Mouse (Mus musculus) olfactory bulb, adult 2 months (tissue): Measurements from ENCODE around the gene Wfdc11. TPM values are rescaled to one million over a fixed set of nuclear protein-coding genes. Genes with fewer than 3 reads are reported as not detected.

ENCODE experiments used
- H3K27ac ChIP-seq: fragments of 200-500 bp; 2 replicates; pipeline ENCODE4 v1.5.1; 2012; ENCODE audit warnings: low read depth, low read length; ENCODE audit not compliant: insufficient read depth
- H3K4me1 ChIP-seq: fragments of 200-500 bp; 2 replicates; pipeline ENCODE4 v1.6.1; 2012; ENCODE audit warnings: low read length; ENCODE audit not compliant: control insufficient read depth, insufficient read depth
- H3K4me3 ChIP-seq: fragments of 200-500 bp; 2 replicates; pipeline ENCODE4 v1.5.1; 2012; ENCODE audit warnings: mild to moderate bottlenecking, low read depth, low read length, moderate library complexity; ENCODE audit not compliant: insufficient read depth
- CTCF ChIP-seq: fragments of 200-500 bp; IDR thresholded peaks from 2 replicates; pipeline ENCODE4 v1.5.1; 2012; ENCODE audit warnings: low read depth, mild to moderate bottlenecking, low read length, moderate library complexity; ENCODE audit not compliant: insufficient read depth
- POLR2A ChIP-seq: fragments of 200-500 bp; IDR thresholded peaks from 2 replicates; pipeline ENCODE4 v1.6.1; 2012; ENCODE audit warnings: mild to moderate bottlenecking, low read depth, low read length, moderate library complexity; ENCODE audit not compliant: insufficient read depth
- WGBS: fragments of 180-500 bp; shearing (Covaris S2); methylation state at CpG from one replicate; pipeline ENCODE4 v1.1.7; 2018; 5-methylcytosine and 5-hydroxymethylcytosine counted together
- polyA plus RNA-seq: library from polyadenylated mRNA; stranded (reverse); fragments of >200 nt; gene quantifications from 2 replicates; pipeline ENCODE4 v1.2.4, GENCODE M21; 2012; ENCODE audit warnings: low replicate concordance; ENCODE audit not compliant: missing spikeins, insufficient read depth, insufficient read length

Wfdc11 gene
- polyA plus RNA-seq, 1 experiment, result not detected

DNA sequence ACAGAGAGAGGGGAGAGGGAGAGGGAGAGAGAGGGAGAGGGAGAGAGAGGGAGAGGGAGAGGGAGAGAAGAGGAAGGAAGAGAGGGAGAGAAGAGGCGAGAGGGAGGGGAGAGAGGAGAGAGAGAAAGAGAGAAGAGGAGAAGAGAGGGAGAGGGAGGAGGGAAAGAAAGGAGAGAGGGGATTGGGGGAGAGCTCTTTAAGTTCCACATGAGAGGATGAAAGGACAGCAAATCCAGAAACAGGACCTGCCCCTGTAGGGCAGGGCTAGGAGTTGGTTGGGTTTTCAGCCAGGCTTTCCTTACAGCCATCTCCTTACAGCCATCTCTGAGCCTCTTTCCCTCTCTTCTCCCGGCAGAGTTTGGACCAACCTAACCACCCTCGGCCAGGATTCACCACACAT lies 10.9 kb upstream of the Wfdc11 start, which contains the start of gene Wfdc13:
Gene Wfdc13 (plus strand): TSS at position 301 of the 400 bp plus-strand sequence.
- no peak for TF ChIP-seq POLR2A
- TF ChIP-seq CTCF, result no peak
- no peaks in the 10 kb centered on the region for H3K4me1 ChIP-seq
- no peak within 1 kb of the TSS for H3K27ac ChIP-seq
- H3K4me3 ChIP-seq, result no peak within 1 kb of the TSS
- 79% methylated on average over 3 of the region's 3 CpGs for WGBS

GRCm38 (mm10) chr2:164679906-164680305 lies 6.0 kb upstream of the Wfdc11 start:
- WGBS, result 81% methylated on average over 3 of the region's 3 CpGs
- no peak overlapping the region for H3K27ac ChIP-seq
- TF ChIP-seq POLR2A (no peak), CTCF (no peak)

GRCm38 (mm10) chr2:164678848-164679625 lies 5.2 kb upstream of the Wfdc11 start:
- Histone ChIP-seq H3K4me3 (peak overlapping the region; percentile 16; the same call in 1 of the 2 replicates), H3K4me1 (peaks cover 5% of the 10 kb centered on the region; the same call in 1 of the 2 replicates), H3K27ac (no peak overlapping the region)
- WGBS, result 18% methylated on average over 19 of the region's 19 CpGs
- peak; percentile 50; the same call in 1 of the 2 replicates for TF ChIP-seq CTCF
- TF ChIP-seq POLR2A, result no peak

More at GRCm38 (mm10) chr2:164679906-164680305, 6.0 kb upstream of the Wfdc11 start:
- Histone ChIP-seq H3K4me3 (no peak overlapping the region), H3K4me1 (peaks cover 5% of the 10 kb centered on the region; the same call in 1 of the 2 replicates)

DNA sequence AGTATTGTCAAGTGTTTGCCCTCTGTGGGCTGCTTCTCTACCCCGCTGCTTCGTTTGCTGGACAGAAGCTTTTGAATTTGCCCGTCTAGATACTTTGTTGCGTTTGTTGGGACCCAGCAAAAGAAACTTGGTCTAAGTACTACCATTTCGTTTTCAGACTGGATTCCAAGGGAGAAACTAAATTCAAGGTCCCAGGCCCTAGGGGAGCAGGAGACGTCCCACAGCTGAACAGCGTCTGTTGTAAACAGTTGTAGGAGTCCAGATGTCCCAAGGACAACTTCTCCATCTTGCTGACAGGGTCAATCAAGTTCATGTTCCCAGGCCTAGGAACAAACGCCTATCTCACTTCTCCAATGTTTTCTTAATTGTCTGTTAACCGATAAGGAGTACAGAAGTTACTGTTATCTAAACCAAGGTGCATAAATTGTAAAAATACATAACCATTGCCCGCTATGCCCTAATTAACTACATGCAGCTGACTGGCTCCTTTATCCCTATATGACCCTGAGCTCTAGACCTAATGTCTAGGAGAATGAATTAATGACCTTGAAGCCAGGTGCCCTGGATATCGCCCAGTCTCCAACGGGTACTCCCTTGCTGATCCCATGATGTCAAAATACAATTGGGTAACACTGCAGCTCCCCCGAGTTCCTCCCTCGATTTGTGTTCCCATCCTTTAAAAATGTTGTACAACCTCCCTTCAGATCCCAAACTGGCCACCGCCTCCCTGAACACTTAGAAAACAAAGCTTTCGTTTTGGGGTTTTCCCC lies 3.2 kb upstream of the Wfdc11 start:
- Histone ChIP-seq H3K4me3 (no peak overlapping the region), H3K27ac (no peak overlapping the region), H3K4me1 (peaks cover 5% of the 10 kb centered on the region; the same call in 1 of the 2 replicates)
- 82% methylated on average over 16 of the region's 16 CpGs for WGBS
- no peak for TF ChIP-seq POLR2A
- no peak for TF ChIP-seq CTCF

GRCm38 (mm10) chr2:164676103-164676502 lies 2.2 kb upstream of the Wfdc11 start:
- WGBS, result 80% methylated on average over 7 of the region's 7 CpGs
- Histone ChIP-seq H3K27ac (no peak overlapping the region), H3K4me3 (no peak overlapping the region), H3K4me1 (peaks cover 5% of the 10 kb centered on the region; the same call in 1 of the 2 replicates)
- TF ChIP-seq POLR2A, result no peak
- no peak for TF ChIP-seq CTCF

GRCm38 (mm10) chr2:164670938-164671337 lies 2.9 kb downstream of the Wfdc11 start:
- H3K4me1 ChIP-seq, result no peaks in the 10 kb centered on the region
- WGBS, result 19% methylated on average over 1 of the region's 1 CpGs
- no peak for TF ChIP-seq POLR2A
- TF ChIP-seq CTCF, result no peak
- no peak overlapping the region for H3K4me3 ChIP-seq
- no peak overlapping the region for H3K27ac ChIP-seq

GRCm38 (mm10) chr2:164670261-164670660 lies 3.6 kb downstream of the Wfdc11 start:
- 83% methylated on average over 5 of the region's 5 CpGs for WGBS
- Histone ChIP-seq H3K27ac (no peak overlapping the region), H3K4me1 (no peaks in the 10 kb centered on the region), H3K4me3 (no peak overlapping the region)
- TF ChIP-seq POLR2A, result no peak
- TF ChIP-seq CTCF, result no peak

DNA sequence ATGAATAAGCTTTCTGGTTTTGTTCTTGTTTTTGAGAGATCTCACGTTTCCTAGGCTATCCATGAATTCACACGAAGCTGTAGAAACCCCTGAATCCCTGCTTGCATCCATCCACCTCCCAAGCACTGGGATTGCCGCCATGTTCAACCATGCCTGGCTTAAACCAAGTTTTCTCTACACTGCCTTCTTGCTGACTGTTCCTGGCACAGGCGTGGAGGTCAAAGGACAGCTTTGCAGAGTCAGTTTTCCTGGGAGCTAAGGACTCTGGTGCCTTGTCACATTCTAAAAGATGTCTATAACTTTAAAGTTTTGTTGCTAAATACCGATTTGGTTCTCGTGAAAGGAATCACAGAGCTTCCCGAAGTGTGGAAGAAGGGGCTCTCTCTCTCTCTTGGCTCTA lies 9.0 kb downstream of the Wfdc11 start:
- Histone ChIP-seq H3K4me1 (no peaks in the 10 kb centered on the region), H3K4me3 (no peak overlapping the region), H3K27ac (no peak overlapping the region)
- TF ChIP-seq POLR2A (no peak), CTCF (no peak)
- 91% methylated on average over 7 of the region's 7 CpGs for WGBS

DNA sequence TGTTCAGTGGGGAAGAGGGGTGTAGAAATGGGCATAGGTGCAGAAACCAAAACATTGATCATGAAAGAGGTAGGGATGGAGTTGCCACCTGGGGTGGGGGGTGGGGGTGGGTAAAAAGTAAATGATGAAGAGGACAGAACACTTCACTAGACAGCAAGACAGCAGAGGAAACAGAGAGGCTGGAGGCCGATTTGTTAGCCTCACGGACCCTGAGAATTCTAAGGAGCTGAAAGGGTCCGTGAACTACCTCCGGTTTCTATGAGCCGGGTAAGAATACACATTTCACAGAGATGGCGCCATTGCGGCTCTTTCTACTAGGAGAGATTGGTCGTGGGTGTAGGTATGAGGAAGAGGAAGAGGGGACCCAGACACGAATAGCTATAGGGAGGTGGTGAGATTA lies 17.4 kb downstream of the Wfdc11 start, which contains the start of gene Wfdc9:
Gene Wfdc9 (minus strand): TSS at position 101 of the 400 bp plus-strand sequence.
- Histone ChIP-seq H3K27ac (no peak within 1 kb of the TSS), H3K4me1 (no peaks in the 10 kb centered on the region), H3K4me3 (no peak within 1 kb of the TSS)
- 83% methylated on average over 9 of the region's 9 CpGs for WGBS
- TF ChIP-seq CTCF (no peak), POLR2A (no peak)
